Mouse (Mus musculus) bone marrow macrophage, adult 2 months (primary cell): ENCODE results near the gene Lims1.

Experiments used
- CTCF ChIP-seq: IDR thresholded peaks from 2 replicates; pipeline ENCODE4 v1.5.1; 2012; ENCODE audit warnings: low read depth, mild to moderate bottlenecking, low read length, moderate library complexity
- POLR2A ChIP-seq: IDR thresholded peaks from 2 replicates; pipeline ENCODE4 v1.6.1; 2012; ENCODE audit warnings: mild to moderate bottlenecking, low read depth, low read length, borderline replicate concordance

- TF ChIP-seq POLR2A (no peak), CTCF (no peak)
These were observed 8.5 kb downstream of the Lims1 start for GRCm38 (mm10) chr10:58331741-58332140.
